Mouse (Mus musculus) layer of hippocampus, adult 18-20 months (tissue): Measurements from ENCODE around the gene Tmem200c. TPM values are rescaled to one million over a fixed set of nuclear protein-coding genes. Genes with fewer than 3 reads are reported as not detected.

ENCODE experiments used
- DNase-seq, 2 experiments: peaks; one replicate each; pipeline ENCODE4 v3.0.0; 2022; ENCODE audit warnings: low spot score in 2 of 2
- long read RNA-seq: library from polyadenylated mRNA; stranded (forward); transcript quantifications from one replicate; pipeline ENCODE4 v2.0.0, GENCODE M21; 2021
- total RNA-seq, 2 experiments: library from RNA; stranded (reverse); gene quantifications; 2 replicates each; pipeline ENCODE4 v1.2.3; 2021

Gene Tmem200c
- 1 to 10 TPM; 8.9 to 9.7 TPM for total RNA-seq
- long read RNA-seq, result 0 reads

- no peak for DNase-seq
Observed at GRCm38 (mm10) chr17:68826323-68826722, at the start of gene Tmem200c. TSS of gene Tmem200c (plus strand) at chr17:68826623.

DNA sequence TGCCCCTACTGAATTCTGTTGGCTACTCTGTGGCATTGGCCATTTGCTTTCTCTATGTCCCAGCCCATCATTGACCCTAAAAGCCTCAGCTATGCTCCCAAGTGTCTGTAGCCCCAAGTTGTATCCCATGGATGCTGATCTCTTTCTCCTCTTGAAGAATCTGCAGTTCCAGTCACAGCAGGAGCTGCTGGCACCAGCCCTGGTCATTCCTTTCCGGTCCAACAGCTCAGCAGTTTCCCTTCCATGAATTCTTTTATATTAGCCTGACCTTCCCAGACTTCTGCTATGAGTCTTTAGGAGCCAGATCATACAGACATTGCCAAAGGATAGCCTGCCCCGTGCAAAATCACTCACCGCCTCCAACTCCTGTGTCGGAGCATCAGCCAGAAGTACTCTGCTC, 32.7 kb upstream of the Tmem200c start:
- no peak for DNase-seq

- DNase-seq, result no peak
Observed at GRCm38 (mm10) chr17:68836655-68837012, 10.2 kb downstream of the Tmem200c start.

DNA sequence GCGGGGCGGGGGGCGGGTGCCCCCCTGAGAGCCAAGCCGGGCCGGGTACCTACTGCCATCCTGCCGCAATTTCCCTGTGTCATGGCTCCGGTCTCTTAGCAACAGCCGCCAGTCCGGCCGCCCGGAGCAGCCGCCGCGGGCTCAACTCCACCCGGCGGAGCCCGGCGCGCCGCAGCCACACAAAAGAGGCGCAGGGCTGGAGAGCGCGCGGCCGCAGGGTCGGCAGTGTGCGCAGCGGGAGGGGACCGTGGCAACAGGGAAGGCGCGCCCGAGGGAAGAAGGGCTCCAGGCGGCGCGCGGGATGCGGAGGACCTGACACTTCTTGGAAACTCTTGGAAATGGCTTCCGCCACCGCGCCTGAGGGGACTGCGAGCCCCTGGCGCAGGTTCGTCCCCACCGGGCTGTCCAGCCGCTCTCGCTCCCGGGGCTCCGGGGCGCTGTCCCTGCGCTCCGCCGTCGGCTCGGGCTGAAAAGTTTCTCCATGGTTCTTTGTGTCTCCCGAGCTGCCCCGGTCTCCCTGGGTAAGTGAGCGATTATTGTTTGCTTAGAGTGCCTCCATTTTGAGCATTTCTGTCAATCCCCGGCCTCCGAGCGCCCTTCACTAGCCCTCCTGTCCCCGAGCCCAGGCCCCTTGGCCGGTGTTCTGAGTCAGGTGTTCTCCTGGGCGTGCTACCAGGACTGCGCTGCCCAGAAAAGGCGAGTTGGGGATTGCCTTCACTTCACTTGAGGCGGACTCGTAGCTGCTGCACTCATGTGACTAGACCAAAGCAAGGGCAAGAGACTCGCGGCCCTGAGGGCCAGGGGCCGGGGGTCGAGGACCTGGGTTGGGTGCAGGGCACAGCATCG, 10.8 kb downstream of the Tmem200c start:
- peak; percentile 15 to 51 for DNase-seq

GRCm38 (mm10) chr17:68837859-68838194, 11.4 kb downstream of the Tmem200c start:
- peak in 1 of 2 experiments; percentile 23 for DNase-seq

DNA sequence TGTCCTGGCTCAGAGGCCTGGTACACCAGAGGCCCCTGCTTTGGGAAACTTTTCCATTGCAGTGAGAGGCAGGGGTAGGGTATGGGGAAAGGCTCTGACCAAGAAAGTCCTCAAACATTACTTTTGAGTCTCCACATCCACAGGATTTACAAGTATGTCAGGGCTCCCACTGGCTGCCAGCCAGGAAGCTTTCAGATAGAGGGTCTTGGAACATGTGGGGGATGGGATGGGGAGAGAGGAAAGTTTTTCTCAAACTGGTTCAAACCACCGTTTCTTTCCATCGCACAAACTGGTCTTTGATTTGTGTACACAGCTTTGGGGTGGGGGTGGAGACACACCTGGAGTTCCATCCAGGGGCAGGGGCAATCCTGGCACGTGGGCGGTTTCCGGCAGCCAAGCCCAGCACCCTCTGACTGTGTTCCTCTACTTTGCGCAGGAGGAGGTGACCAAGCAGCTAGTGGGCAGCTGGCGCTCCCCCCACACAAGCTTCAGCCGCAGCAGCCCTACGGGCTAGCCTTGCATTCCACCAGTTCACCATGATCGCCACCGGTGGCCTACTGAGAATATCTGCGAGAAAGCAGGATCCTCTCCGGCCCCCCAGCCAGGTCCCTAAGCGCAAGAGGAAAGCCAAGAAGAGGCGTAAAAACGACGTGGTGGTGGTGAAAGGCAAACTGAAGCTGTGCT, 13.6 kb downstream of the Tmem200c start:
- no peak for DNase-seq

DNA sequence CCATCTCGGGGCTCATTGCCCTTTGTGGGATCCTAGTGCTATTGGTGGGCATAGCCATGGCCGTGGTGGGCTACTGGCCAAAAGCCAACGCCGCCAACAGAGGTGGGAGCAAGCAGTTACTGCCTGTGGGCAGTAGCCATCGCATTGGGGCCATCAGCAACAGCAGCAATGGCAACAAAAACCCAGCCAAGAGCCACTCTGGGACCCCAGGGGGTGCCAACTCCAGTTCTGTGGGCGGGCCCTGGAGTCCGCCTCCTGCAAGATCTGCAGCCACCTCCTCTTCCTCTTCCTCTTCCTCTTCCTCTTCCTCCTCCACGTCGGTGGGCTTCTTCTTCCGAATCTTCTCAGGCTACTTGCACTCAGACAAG, 14.1 kb downstream of the Tmem200c start:
- DNase-seq, result no peak

DNA sequence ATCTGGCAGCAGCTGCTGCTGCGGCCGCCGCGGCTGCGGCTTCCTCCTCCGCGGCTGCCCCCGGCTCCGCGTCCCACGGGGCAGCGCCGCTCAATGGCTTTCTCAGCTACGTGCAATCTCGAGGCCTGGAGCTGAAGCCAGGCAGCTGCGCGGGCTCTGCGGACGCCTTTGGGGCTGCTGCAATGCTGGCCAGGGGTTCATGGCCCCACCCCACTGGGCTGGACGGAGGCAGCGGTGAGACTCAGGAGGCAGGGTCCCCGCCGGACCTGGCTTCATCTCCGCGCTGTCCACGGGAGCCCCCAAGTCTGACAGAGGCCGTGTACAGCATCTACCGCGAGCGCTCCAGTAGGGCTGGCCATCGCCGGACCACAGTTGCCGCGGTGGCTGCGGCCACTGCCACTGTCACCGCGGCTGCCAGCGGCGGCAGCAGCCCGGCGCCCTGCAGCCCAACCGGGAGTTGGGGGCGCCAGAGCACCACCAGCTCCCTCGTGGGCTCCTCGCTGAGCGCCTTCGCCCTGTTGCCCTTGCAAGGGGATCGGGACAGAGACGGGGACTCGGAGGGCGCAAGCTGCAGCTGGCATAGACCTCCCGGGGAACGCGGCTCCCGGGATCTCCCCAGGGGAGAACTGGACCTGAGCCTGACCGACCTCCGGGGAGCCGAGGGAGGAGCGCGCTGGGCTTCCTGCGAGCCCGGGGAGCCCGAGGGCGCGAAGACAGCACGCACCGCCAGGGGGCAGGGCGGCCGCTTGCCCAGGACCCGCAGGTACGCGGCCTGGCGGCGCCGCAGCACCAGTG, 14.9 kb downstream of the Tmem200c start:
- peak; percentile 22 to 49 for DNase-seq

DNA sequence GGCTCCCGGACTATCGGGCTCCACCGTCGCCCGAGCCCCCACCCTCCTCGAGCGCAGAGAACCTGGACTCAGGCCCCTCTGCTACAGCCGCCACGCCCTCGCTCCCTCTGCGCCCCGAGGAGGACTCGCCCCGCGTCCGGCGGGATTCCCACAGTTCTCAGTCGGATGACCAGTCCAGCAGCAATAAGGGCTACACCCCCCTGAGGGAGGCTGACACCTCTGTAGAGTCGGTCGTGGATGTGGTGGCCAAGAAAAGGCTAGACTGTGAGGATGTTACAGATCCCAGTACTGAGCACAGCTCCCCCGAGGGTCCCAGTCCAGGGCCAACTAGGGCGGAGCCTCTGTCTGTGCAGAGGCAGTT, 15.4 kb downstream of the Tmem200c start:
- no peak for DNase-seq

DNA sequence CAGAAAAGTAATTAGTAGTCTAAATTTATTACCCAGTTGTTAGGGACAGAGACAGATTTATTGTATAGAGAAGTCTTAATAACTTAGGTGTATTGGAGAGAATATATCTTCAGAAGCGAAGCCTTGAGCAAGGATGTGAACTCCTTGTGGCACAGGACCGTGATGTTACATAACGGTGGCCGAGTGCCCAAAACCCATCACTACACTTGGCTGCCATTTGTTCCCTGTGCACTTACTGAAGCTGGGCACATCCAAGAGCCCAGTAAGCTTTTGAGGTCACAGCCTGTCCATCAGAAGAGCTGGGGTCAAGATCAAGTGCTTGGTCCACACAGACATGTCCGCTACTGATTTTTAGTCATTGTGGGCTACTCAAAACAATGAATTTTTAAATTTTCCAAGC, 19.5 kb downstream of the Tmem200c start:
- peak in 1 of 2 experiments; percentile 5 for DNase-seq

GRCm38 (mm10) chr17:68848739-68849138, 22.3 kb downstream of the Tmem200c start:
- no peak for DNase-seq

DNA sequence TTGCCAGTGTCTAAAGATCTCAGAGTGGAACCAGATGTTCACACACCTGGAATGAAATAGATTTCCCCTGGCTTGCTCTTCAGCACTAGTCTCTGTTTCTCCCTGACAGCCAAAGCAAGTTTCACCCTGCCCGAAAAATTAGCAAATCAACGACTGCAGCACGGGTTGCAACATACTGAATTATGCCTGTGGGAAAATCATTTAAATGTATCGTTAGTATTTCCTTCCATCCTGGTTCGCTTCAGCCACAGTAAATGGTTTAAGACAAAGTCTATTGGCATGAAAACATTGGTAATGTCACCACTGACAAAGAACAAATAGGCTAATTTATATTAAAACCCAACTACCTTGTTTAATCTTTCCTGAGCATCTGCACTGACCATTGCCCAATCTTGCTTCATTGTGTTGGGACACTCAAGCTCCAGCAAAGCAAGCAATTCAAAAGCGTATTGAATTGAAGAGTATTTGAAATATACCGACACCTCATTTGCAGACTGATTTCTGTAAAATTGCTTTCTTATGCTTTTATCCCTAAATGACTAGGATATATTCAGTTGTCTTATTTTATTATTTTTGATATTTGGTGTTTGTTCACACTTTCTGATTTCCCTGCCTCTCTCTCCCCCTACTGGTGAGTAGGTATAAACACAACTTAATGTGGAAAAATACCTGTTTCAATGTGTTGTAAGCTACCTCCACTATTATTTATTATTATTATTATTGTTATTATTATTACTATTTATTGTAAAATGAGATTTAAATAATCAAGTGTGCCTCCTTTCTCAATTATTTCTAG, 25.9 kb downstream of the Tmem200c start:
- no peak for DNase-seq

GRCm38 (mm10) chr17:68864175-68864574, 37.8 kb downstream of the Tmem200c start:
- DNase-seq, result no peak

DNA sequence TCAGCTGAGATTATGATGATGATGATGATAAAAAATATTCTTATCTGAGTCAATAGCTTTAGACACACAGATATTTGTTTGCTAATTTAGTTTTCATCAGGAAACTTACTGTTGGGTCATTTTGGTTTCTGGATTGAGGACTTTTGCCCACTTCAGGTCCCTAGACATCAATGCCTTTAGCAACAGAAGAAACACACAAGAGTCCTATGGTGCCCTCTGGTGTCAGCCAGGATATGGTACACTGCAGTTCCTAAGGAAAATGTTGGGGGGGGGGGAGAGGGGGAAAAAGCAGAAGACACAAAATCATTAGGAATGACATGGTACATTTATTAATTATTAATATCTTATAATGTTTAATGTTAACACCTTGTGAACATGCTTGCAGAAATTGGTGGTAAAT, 42.0 kb downstream of the Tmem200c start:
- peak in 1 of 2 experiments; percentile 15 for DNase-seq

DNA sequence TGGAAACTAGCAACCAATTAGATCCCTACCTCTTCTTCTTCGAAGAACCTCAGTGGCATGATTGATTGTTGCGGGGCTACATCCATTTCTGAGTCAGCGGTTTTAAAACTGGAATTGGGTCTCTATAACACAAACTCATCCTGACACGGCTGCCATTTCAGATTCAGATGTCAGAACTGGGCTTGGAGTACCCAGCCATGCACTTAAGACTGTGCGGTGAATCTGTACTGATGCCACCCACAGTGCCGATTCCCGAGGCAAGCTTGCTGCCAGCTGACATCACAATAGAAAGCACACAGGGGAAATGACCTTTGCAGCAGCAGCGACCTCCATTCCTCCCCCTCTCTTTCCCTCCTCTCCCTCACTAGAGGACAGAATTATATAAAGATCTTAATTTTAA, 47.6 kb downstream of the Tmem200c start:
- no peak for DNase-seq

DNA sequence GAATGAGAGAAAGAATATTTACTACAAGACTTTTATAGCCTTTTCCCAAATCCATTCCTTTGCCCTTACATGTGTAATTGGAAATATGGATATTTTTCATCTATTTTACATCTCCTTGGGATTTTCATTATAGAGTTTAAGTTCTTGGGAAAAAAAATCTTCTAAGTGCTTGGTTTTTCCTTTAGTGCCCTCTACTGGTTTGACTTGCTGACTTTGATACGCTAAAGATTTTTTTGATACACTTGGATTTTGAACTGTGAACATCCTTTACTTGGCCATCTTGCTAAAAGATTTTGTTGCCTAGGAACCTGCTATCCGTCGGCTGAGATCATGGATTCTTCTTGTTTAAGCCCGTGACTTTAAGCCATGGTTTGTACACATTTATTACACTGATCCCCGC, 48.8 kb downstream of the Tmem200c start:
- no peak for DNase-seq

DNA sequence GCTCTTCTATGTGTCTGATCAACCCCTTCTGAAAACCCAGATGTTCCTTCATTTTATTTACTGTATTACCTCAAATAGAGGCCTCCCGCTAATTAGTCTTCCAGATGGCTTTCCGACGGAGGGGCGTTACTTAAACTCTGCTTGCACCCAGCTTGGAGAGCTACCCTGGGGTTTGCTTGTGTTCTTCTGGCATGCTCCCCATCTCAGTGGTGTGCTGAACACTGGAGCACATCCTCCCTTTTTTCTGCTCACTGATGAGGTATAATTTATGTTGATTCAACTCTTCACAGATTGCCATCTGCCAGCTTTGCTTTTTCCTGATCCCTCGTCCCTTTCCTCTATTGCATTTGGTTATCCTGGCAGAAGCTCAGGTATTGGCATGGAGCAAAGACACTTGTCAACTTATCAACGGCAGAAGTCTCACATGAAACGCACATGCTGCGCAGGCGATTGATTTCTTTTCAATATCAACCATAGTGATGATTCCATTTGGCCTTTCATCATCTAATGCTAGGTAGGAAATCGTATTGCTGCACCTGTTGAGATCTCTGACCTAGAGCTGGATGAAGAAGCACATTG, 49.6 kb downstream of the Tmem200c start:
- DNase-seq, result no peak

GRCm38 (mm10) chr17:68881725-68882524, 55.5 kb downstream of the Tmem200c start:
- DNase-seq, result peak; percentile 25 to 56

DNA sequence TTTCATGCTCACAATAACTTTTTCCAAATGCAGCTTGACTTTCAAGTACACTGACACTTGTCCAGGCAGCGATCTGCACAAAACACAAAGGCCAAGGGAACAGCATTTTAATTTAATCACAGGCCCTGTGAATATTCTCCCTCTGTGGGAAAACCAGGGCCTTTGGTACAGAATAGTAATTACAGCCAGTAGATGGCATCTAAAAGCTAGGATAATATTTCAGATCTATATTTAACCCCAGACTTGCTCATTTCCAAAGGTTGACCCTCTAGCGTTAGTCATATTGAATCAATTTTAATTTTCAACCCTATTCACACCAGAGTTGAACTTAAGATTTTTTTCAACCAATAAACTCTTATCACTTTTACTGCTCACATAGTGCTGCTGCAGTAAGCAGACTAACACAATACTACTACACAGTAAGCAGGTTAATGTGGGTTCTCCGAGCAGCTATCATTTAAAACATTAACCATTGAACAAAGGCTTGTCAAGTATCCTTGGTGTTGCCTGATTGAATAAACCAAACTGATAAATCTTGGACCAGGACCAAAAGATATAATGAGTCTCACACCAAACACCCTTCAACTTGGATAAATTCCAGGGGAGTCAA, 57.2 kb downstream of the Tmem200c start:
- DNase-seq, result no peak

DNA sequence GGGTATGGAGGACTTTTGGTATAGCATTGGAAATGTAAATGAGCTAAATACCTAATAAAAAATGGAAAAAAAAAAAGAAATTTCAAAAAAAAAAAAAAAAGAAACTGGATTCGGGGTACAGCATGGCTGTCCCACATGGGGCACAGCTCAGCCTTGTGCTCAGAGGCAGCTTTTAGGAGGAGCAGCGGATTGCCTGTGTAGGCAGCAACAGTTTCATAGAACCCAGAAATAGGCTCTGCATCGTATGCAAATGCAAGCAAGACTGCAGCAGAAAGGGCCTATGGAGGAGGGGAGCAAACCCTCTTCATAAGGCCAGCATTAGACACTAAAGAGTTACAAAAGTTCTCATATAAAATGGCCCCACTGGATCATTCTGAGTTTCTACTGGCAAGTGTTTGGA, 64.2 kb downstream of the Tmem200c start:
- no peak for DNase-seq
